Mouse (Mus musculus): Measurements from ENCODE around the gene 4931428F04Rik.

4931428F04Rik gene

GRCm38 (mm10) chr8:105285514-105285913 is 4.2 kb downstream of the 4931428F04Rik start:
- DNase-seq = no peak

- peak; percentile 66 to 74 for DNase-seq
Observed at GRCm38 (mm10) chr8:105283074-105283473, 6.6 kb downstream of the 4931428F04Rik start.

GRCm38 (mm10) chr8:105282239-105282638 is 7.4 kb downstream of the 4931428F04Rik start:
- DNase-seq = no peak

GRCm38 (mm10) chr8:105281821-105282220 is 7.8 kb downstream of the 4931428F04Rik start:
- DNase-seq = no peak

GRCm38 (mm10) chr8:105280567-105280966 is 9.1 kb downstream of the 4931428F04Rik start:
- no peak for DNase-seq

- peak; percentile 66 to 80 for DNase-seq
Observed at GRCm38 (mm10) chr8:105278911-105279334, 10.7 kb downstream of the 4931428F04Rik start.

- DNase-seq = peak; percentile 73 to 78
Observed at GRCm38 (mm10) chr8:105276292-105277120, 13.2 kb downstream of the 4931428F04Rik start.

GRCm38 (mm10) chr8:105275840-105276239 is 13.8 kb downstream of the 4931428F04Rik start, which contains the start of gene Nol3:
Gene Nol3 (plus strand): TSS chr8:105276140.
- no peak for DNase-seq

- DNase-seq = no peak
Observed at GRCm38 (mm10) chr8:105275387-105275786, 14.3 kb downstream of the 4931428F04Rik start.

- no peak for DNase-seq
Observed at GRCm38 (mm10) chr8:105270916-105271186, 18.8 kb downstream of the 4931428F04Rik start.

- no peak for DNase-seq
Observed at GRCm38 (mm10) chr8:105270101-105270915, 19.4 kb downstream of the 4931428F04Rik start.

GRCm38 (mm10) chr8:105269461-105269947 is 20.2 kb downstream of the 4931428F04Rik start, which contains the start of gene Hsf4:
Gene Hsf4 (plus strand): TSS chr8:105269801.
- peak; percentile 59 to 75 for DNase-seq

GRCm38 (mm10) chr8:105269075-105269458 is 20.6 kb downstream of the 4931428F04Rik start:
- peak; percentile 29 to 59 for DNase-seq

GRCm38 (mm10) chr8:105268342-105269074 is 21.2 kb downstream of the 4931428F04Rik start:
- DNase-seq = peak; percentile 66 to 77

GRCm38 (mm10) chr8:105266775-105267174 is 22.9 kb downstream of the 4931428F04Rik start:
- DNase-seq = no peak

- peak in 1 of 2 experiments; percentile 38 for DNase-seq
Observed at GRCm38 (mm10) chr8:105265128-105265527, 24.5 kb downstream of the 4931428F04Rik start.

- DNase-seq = peak; percentile 81 to 86
Observed at GRCm38 (mm10) chr8:105264024-105264982, 25.4 kb downstream of the 4931428F04Rik start, which contains the start of the genes Tradd and Fbxl8. Gene Tradd (minus strand): TSS chr8:105264609. Gene Fbxl8 (plus strand): TSS chr8:105264648.

- DNase-seq = no peak
Observed at GRCm38 (mm10) chr8:105263244-105263912, 26.3 kb downstream of the 4931428F04Rik start.

- DNase-seq = no peak
Observed at GRCm38 (mm10) chr8:105261326-105261980, 28.2 kb downstream of the 4931428F04Rik start.
